Mouse (Mus musculus): Measurements from ENCODE around the gene Tmem212.

Tmem212 gene

GRCm38 (mm10) chr3:27899012-27899726 lies 3.0 kb upstream of the Tmem212 start:
- DNase-seq (ENCODE audit: low read depth in 2 of 2, low spot score in 2 of 2), result no peak

GRCm38 (mm10) chr3:27898178-27898577 lies 2.0 kb upstream of the Tmem212 start:
- no peak for DNase-seq (ENCODE audit: low read depth in 2 of 2, low spot score in 2 of 2)

GRCm38 (mm10) chr3:27886578-27886977 lies 9.6 kb downstream of the Tmem212 start:
- no peak for DNase-seq (ENCODE audit: low read depth in 2 of 2, low spot score in 2 of 2)

GRCm38 (mm10) chr3:27885585-27885984 lies 10.6 kb downstream of the Tmem212 start:
- DNase-seq (ENCODE audit: low read depth in 2 of 2, low spot score in 2 of 2), result no peak

- no peak for DNase-seq (ENCODE audit: low read depth in 2 of 2, low spot score in 2 of 2)
These were observed 14.0 kb downstream of the Tmem212 start for GRCm38 (mm10) chr3:27881897-27882835.

- DNase-seq (ENCODE audit: low read depth in 2 of 2, low spot score in 2 of 2), result no peak
These were observed 17.1 kb downstream of the Tmem212 start for GRCm38 (mm10) chr3:27878854-27879610.

- no peak for DNase-seq (ENCODE audit: low read depth in 2 of 2, low spot score in 2 of 2)
These were observed 22.7 kb downstream of the Tmem212 start for GRCm38 (mm10) chr3:27873268-27874073.

- DNase-seq (ENCODE audit: low read depth in 2 of 2, low spot score in 2 of 2), result no peak
These were observed 23.7 kb downstream of the Tmem212 start for GRCm38 (mm10) chr3:27872429-27872828.

- no peak for DNase-seq (ENCODE audit: low read depth in 2 of 2, low spot score in 2 of 2)
These were observed 24.3 kb downstream of the Tmem212 start for GRCm38 (mm10) chr3:27871891-27872290.

GRCm38 (mm10) chr3:27871371-27871770 lies 24.8 kb downstream of the Tmem212 start:
- no peak for DNase-seq (ENCODE audit: low read depth in 2 of 2, low spot score in 2 of 2)

GRCm38 (mm10) chr3:27868681-27869080 lies 27.5 kb downstream of the Tmem212 start:
- DNase-seq (ENCODE audit: low read depth in 2 of 2, low spot score in 2 of 2), result no peak

- DNase-seq (ENCODE audit: low read depth in 2 of 2, low spot score in 2 of 2), result no peak
These were observed 28.4 kb downstream of the Tmem212 start for GRCm38 (mm10) chr3:27867731-27868130.

GRCm38 (mm10) chr3:27862821-27863740 lies 33.1 kb downstream of the Tmem212 start:
- DNase-seq (ENCODE audit: low read depth in 2 of 2, low spot score in 2 of 2), result no peak

- DNase-seq (ENCODE audit: low read depth in 2 of 2, low spot score in 2 of 2), result no peak
These were observed 34.6 kb downstream of the Tmem212 start for GRCm38 (mm10) chr3:27861601-27862000.

GRCm38 (mm10) chr3:27861086-27861485 lies 35.1 kb downstream of the Tmem212 start:
- DNase-seq (ENCODE audit: low read depth in 2 of 2, low spot score in 2 of 2), result no peak

- DNase-seq (ENCODE audit: low read depth in 2 of 2, low spot score in 2 of 2), result no peak
These were observed 37.0 kb downstream of the Tmem212 start for GRCm38 (mm10) chr3:27859161-27859561.

GRCm38 (mm10) chr3:27858441-27859115 lies 37.6 kb downstream of the Tmem212 start:
- DNase-seq (ENCODE audit: low read depth in 2 of 2, low spot score in 2 of 2), result no peak

GRCm38 (mm10) chr3:27856288-27856687 lies 39.9 kb downstream of the Tmem212 start:
- DNase-seq (ENCODE audit: low read depth in 2 of 2, low spot score in 2 of 2), result no peak
